Mouse (Mus musculus): ENCODE results near the gene Babam2. TPM values are rescaled to one million over a fixed set of nuclear protein-coding genes. Genes with fewer than 3 reads are reported as not detected.

The Babam2 gene
- total RNA-seq, 1 experiment = 33.9 TPM

- Histone ChIP-seq H3K27ac (ENCODE audit: insufficient read depth, low read depth, low read length, poor library complexity, severe bottlenecking) (no peak overlapping the region), H3K36me3 (ENCODE audit: control insufficient read depth, insufficient read depth, low read length, poor library complexity, severe bottlenecking) (no peaks in the 10 kb centered on the region), H3K4me1 (ENCODE audit: control insufficient read depth in 2 of 2, insufficient read depth in 2 of 2, low read length in 2 of 2, poor library complexity in 1 of 2) (peaks cover 0 to 5% of the 10 kb centered on the region in 2 experiments; a peak in 1 of 4 replicates), H3K4me3 (ENCODE audit: insufficient read depth in 1 of 2, low read depth in 1 of 2, low read length in 2 of 2, poor library complexity in 1 of 2, severe bottlenecking in 1 of 2) (no peak overlapping the region), H3K9ac (ENCODE audit: insufficient read depth, low read depth, low read length, poor library complexity, severe bottlenecking) (no peak overlapping the region), H3K9me3 (ENCODE audit: control insufficient read depth, insufficient read depth, low read depth, low read length) (no peaks in the 10 kb centered on the region)
- TF ChIP-seq CHD2 (IDR thresholded peaks at IDR 0.05; ENCODE audit: low read depth, low read length) (no peak), MAFK (IDR thresholded peaks at IDR 0.05; ENCODE audit: insufficient read depth, low read depth, low read length) (no peak), ZNF384 (IDR thresholded peaks at IDR 0.05; ENCODE audit: low read depth, low read length) (no peak), ZC3H11A (IDR thresholded peaks at IDR 0.05; ENCODE audit: borderline replicate concordance, low read depth, low read length) (no peak), HCFC1 (IDR thresholded peaks at IDR 0.05; ENCODE audit: borderline replicate concordance, insufficient read depth, low read length) (no peak)
- in situ Hi-C loops (cut with MboI; ENCODE audit: low sequenced_read_pairs in 2 of 2, unreplicated experiment in 2 of 2) = no loop called here
- no peak for DNase-seq (ENCODE audit: low read depth, low spot score)
Observed at GRCm38 (mm10) chr5:31860426-31860825, 162.9 kb downstream of the Babam2 start.

- Histone ChIP-seq H3K4me1 (ENCODE audit: control insufficient read depth in 2 of 2, insufficient read depth in 2 of 2, low read length in 2 of 2, poor library complexity in 1 of 2) (peaks cover 0 to 5% of the 10 kb centered on the region in 2 experiments; a peak in 1 of 4 replicates), H3K9me3 (ENCODE audit: control insufficient read depth, insufficient read depth, low read depth, low read length) (no peaks in the 10 kb centered on the region), H3K9ac (ENCODE audit: insufficient read depth, low read depth, low read length, poor library complexity, severe bottlenecking) (no peak overlapping the region), H3K27ac (ENCODE audit: insufficient read depth, low read depth, low read length, poor library complexity, severe bottlenecking) (no peak overlapping the region), H3K4me3 (ENCODE audit: insufficient read depth in 1 of 2, low read depth in 1 of 2, low read length in 2 of 2, poor library complexity in 1 of 2, severe bottlenecking in 1 of 2) (no peak overlapping the region), H3K36me3 (ENCODE audit: control insufficient read depth, insufficient read depth, low read length, poor library complexity, severe bottlenecking) (no peaks in the 10 kb centered on the region)
- in situ Hi-C loops (cut with MboI; ENCODE audit: low sequenced_read_pairs in 2 of 2, unreplicated experiment in 2 of 2) = no loop called here
- DNase-seq (ENCODE audit: low read depth, low spot score) = no peak
- no peak for TF ChIP-seq ZNF384 (IDR thresholded peaks at IDR 0.05; ENCODE audit: low read depth, low read length)
- TF ChIP-seq MAFK (IDR thresholded peaks at IDR 0.05; ENCODE audit: insufficient read depth, low read depth, low read length) = peak; percentile 77
- TF ChIP-seq HCFC1 (IDR thresholded peaks at IDR 0.05; ENCODE audit: borderline replicate concordance, insufficient read depth, low read length) = no peak
- no peak for TF ChIP-seq ZC3H11A (IDR thresholded peaks at IDR 0.05; ENCODE audit: borderline replicate concordance, low read depth, low read length)
- TF ChIP-seq CHD2 (IDR thresholded peaks at IDR 0.05; ENCODE audit: low read depth, low read length) = no peak
Observed at GRCm38 (mm10) chr5:31860831-31861624, 163.5 kb downstream of the Babam2 start.

GRCm38 (mm10) chr5:31862753-31863468 is 165.4 kb downstream of the Babam2 start:
- H3K4me3 ChIP-seq (ENCODE audit: insufficient read depth in 1 of 2, low read depth in 1 of 2, low read length in 2 of 2, poor library complexity in 1 of 2, severe bottlenecking in 1 of 2) = no peak overlapping the region
- H3K27ac ChIP-seq (ENCODE audit: insufficient read depth, low read depth, low read length, poor library complexity, severe bottlenecking) = no peak overlapping the region
- TF ChIP-seq ZC3H11A (IDR thresholded peaks at IDR 0.05; ENCODE audit: borderline replicate concordance, low read depth, low read length) (no peak), CHD2 (IDR thresholded peaks at IDR 0.05; ENCODE audit: low read depth, low read length) (no peak), MAFK (IDR thresholded peaks at IDR 0.05; ENCODE audit: insufficient read depth, low read depth, low read length) (no peak), HCFC1 (IDR thresholded peaks at IDR 0.05; ENCODE audit: borderline replicate concordance, insufficient read depth, low read length) (no peak), ZNF384 (IDR thresholded peaks at IDR 0.05; ENCODE audit: low read depth, low read length) (no peak)
- no peaks in the 10 kb centered on the region for H3K9me3 ChIP-seq (ENCODE audit: control insufficient read depth, insufficient read depth, low read depth, low read length)
- in situ Hi-C loops (cut with MboI; ENCODE audit: low sequenced_read_pairs in 2 of 2, unreplicated experiment in 2 of 2) = no loop called here
- DNase-seq (ENCODE audit: low read depth, low spot score) = no peak
- H3K36me3 ChIP-seq (ENCODE audit: control insufficient read depth, insufficient read depth, low read length, poor library complexity, severe bottlenecking) = no peaks in the 10 kb centered on the region
- H3K4me1 ChIP-seq (ENCODE audit: control insufficient read depth in 2 of 2, insufficient read depth in 2 of 2, low read length in 2 of 2, poor library complexity in 1 of 2) = peaks cover 0 to 5% of the 10 kb centered on the region in 2 experiments; a peak in 1 of 4 replicates
- no peak overlapping the region for H3K9ac ChIP-seq (ENCODE audit: insufficient read depth, low read depth, low read length, poor library complexity, severe bottlenecking)

GRCm38 (mm10) chr5:31864095-31864494 is 166.6 kb downstream of the Babam2 start:
- no peak overlapping the region for H3K4me3 ChIP-seq (ENCODE audit: insufficient read depth in 1 of 2, low read depth in 1 of 2, low read length in 2 of 2, poor library complexity in 1 of 2, severe bottlenecking in 1 of 2)
- H3K4me1 ChIP-seq (ENCODE audit: control insufficient read depth in 2 of 2, insufficient read depth in 2 of 2, low read length in 2 of 2, poor library complexity in 1 of 2) = peaks cover 0 to 3% of the 10 kb centered on the region in 2 experiments; a peak in 1 of 4 replicates
- no peaks in the 10 kb centered on the region for H3K36me3 ChIP-seq (ENCODE audit: control insufficient read depth, insufficient read depth, low read length, poor library complexity, severe bottlenecking)
- H3K9me3 ChIP-seq (ENCODE audit: control insufficient read depth, insufficient read depth, low read depth, low read length) = no peaks in the 10 kb centered on the region
- TF ChIP-seq ZNF384 (IDR thresholded peaks at IDR 0.05; ENCODE audit: low read depth, low read length) = no peak
- TF ChIP-seq ZC3H11A (IDR thresholded peaks at IDR 0.05; ENCODE audit: borderline replicate concordance, low read depth, low read length) = no peak
- no peak for TF ChIP-seq HCFC1 (IDR thresholded peaks at IDR 0.05; ENCODE audit: borderline replicate concordance, insufficient read depth, low read length)
- no peak for TF ChIP-seq CHD2 (IDR thresholded peaks at IDR 0.05; ENCODE audit: low read depth, low read length)
- TF ChIP-seq MAFK (IDR thresholded peaks at IDR 0.05; ENCODE audit: insufficient read depth, low read depth, low read length) = no peak
- no peak for DNase-seq (ENCODE audit: low read depth, low spot score)
- no peak overlapping the region for H3K9ac ChIP-seq (ENCODE audit: insufficient read depth, low read depth, low read length, poor library complexity, severe bottlenecking)
- no peak overlapping the region for H3K27ac ChIP-seq (ENCODE audit: insufficient read depth, low read depth, low read length, poor library complexity, severe bottlenecking)
- in situ Hi-C loops (cut with MboI; ENCODE audit: low sequenced_read_pairs in 2 of 2, unreplicated experiment in 2 of 2) = no loop called here

Data from ES-E14 (cell line).